Mouse (Mus musculus) ZHBTc4 (cell line): ENCODE data around the gene Fcgr4.
"Not testable (repeated sequence)": the region's sequence is repeated elsewhere in the genome, so short reads cannot be mapped to it uniquely, and the experiment has no call there.

ENCODE experiments used
- DNase-seq: peaks from one replicate; pipeline ENCODE4 v3.0.0-alpha.2; 2011; ENCODE audit warnings: low read depth, low spot score

Gene Fcgr4

DNA sequence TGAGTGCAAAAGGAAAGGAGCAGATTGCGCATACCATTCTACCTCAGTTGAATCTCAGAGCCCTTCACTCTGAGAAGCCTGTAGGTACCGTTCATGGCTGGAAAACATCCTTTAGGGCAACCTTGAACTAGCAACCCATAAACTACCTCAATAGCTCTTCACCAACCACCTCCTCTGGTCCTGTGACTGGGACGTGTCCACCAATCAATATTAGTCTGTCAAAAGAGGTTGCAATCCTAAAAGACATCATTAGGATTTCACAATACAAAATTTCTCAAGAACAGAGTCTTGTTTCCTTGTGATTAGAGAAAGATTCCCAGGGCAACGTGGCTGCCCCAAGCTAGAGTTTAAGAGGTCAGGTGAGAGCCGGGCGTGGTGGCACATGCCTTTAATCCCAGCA lies 34.6 kb downstream of the Fcgr4 start:
- DNase-seq = no peak

DNA sequence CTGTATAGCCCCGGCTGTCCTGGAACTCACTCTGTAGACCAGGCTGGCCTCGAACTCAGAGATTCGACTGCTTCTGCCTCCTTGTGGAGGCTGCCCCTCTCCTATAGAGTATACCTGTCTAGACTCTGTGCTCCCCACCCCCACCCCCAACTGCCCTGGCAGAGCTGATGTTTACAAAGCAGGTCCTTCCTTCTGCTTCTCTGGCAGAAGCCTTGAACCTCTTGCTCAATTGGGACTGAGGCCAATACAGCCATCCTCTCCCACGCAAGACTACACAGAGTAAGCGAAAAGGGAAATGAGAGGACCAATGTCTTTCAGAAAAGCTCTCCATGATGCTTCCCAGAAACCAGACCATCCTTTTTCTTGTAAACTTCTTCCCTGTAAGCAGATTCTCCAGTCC lies 38.5 kb downstream of the Fcgr4 start:
- DNase-seq = peak; percentile 23

DNA sequence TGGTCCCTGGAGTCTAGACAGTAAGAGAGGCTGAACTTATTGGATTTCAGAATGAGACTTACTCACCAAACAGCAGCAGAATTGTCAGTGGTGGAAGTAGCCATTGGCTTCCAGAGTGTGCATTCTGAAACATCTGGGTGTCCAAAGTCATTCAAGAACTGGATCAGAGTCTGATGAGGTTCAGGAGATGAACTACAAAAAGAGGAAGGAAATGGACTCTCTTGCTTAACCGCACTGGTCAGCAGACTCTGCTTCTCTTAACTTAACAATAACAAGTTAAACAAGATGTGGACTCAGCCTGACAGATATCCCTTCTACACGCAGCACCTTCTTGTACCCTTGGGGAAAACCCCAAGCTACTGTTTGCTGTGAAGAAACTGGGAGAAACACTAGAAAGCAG lies 40.5 kb downstream of the Fcgr4 start:
- no peak for DNase-seq

DNA sequence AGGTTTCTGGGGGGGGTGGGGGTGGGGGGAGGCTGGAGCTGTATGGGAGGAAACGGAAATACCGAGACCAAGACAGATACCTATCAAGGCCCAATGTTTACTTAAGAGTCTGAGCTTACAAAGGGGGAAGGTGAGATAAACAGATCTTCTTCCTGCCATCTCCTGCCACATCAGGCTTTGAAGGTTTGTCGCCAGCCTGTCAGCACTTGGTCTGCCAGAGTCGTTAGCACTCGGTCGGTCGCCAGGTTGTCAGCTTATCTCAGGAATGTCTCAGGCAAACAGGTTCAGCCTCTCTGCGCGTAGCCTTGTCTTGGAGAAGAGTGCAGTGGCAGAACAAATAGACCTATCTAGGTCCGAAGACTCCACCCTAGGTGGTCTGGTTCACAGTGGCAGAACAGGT lies 41.7 kb downstream of the Fcgr4 start:
- no peak for DNase-seq

DNA sequence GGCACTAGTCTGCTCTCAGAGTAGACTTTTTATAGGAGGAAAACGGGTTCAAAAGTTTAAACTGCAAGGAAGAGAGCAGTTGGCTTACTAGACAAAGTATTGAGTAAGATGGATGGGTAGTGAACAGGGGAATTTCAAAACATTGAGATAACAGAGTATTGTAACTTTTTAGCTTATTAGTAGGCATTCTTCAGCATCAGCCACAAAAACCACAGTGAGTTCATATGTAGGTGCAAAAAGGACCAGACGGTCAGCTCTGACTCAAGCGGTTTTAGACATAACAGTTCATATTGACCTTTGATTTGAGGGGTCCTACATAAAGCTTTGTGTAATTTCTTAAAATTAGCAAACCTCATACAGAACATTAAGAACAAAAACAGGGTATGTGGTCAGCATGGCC lies 42.8 kb downstream of the Fcgr4 start:
- DNase-seq = no peak

DNA sequence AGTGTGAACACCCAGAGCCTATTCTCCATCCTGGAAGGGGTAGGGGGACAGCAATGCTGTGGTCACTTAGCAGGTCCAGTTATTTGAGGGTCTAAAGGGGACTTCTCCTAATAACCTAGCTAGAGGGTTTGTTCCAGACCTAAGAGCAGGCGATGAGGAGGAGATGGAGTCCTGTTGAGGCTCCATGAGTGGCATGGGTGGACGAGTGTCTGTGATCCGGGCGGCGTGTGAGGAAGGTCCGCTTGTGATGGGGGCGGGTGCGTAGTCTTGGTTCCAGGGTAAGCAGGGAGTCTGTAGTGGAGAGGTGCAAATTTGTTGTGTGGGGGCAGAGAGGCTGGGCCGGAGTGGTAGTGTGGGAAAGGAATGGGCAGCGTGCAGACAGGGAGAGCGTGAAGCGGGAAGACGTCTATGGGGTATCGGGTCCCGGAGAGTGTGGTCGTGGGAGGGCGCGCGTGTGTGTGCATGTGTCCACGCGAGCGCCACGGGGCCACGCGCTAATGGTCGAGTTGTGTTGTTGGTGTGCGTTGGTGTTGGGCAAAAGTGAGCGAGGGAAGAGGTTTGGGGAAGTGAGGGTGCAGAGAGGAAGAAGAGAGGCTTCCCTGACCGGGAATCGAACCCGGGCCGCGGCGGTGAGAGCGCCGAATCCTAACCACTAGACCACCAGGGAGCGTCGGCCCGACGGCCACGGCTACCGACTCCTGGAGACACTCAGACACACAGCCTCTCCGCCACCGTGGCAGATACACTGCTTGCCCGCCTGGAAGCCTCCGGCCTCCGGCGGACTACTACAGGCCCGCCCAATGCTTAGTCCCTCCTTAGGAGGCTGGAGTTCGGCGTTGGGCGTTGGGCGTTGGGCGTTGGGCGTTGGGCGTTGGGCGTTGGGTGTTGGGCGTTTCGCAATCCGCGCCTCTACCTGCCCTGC lies 45.1 kb downstream of the Fcgr4 start:
- DNase-seq = not testable (repeated sequence)

DNA sequence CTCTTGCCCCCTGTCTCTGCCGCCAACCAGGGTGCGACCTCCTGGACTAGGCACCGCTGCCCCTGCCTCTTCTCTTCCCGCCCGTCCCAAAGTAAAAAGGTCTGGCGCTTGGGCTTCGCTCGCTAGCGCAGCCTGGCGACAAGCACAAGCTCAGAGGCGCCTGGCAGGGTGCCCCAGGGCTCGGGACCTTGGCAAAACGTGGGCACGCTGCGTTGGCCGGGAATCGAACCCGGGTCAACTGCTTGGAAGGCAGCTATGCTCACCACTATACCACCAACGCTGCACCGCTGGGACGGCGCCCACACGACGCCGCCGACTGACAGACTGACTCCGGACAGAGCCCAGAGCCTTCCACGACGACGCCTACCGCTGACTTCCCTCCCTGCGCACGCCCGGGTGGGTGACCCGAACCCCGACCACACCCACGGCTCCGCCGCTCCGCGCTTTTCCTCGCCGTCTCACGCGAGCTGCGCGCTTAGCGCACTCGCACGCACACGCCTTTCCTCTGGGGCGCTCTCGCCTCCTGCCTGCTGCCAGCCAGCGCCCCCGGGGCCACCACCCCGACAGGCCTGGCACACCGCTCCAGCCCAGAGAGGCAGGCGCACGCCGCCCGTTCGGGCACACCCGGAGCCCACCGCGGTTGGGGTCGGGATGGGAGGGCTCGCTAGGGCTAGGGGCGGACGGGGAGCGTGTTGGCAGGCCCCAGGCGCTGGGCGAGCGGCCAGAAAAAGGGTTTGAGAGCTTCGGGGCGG lies 45.9 kb downstream of the Fcgr4 start, which contains the start of gene Fcgr3:
Gene Fcgr3, minus strand, starts transcription at position 445 of the 752 bp plus-strand sequence.
- DNase-seq = peak; percentile 95

DNA sequence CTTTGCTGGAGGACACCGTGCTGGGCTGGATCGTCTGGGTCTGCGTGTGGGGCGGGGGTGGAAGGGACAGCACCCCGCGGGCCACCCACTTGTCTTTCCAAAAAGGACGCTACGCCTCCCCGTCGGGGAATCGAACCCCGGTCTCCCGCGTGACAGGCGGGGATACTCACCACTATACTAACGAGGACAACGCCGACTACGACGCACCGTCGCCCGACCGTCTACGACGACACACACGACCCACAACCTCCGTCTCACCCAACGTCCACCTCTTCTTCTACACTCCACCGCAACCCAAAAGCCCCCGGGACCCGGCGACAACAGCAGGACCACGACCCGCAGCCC lies 46.5 kb downstream of the Fcgr4 start:
- not testable (repeated sequence) for DNase-seq

DNA sequence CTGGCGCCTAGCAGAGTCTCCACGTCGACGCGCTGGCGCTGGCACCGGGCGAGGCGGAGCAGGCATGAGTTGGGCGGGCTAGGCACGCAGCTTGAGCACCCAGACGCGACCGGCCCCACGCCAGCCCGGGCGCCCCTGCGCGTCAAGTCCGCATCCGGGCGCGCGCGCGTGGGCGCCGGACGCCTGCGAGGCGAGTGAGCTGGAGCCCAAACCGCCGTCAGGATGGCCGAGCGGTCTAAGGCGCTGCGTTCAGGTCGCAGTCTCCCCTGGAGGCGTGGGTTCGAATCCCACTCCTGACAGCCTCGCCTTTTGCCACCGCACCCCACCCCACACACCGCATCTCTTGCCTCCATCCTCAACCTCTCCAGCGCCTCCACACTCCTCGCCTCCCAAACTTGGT lies 47.0 kb downstream of the Fcgr4 start:
- DNase-seq = not testable (repeated sequence)

DNA sequence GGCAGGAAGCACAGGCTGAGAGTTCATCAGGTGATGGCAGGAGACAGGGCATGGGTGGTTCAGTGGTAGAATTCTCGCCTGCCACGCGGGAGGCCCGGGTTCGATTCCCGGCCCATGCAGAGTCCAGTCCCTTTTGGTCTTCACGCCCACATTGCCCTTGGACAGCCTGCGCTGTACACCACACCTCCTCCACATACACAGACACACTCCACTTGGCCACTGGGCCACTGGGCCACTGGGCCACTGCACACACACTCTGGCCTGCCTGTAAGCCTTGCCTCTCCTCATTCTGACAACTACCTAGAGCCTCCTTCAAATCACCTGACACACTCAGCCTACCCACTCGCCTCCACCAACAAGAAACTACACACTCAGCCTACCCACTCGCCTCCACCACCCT lies 47.9 kb downstream of the Fcgr4 start:
- DNase-seq = not testable (repeated sequence)

DNA sequence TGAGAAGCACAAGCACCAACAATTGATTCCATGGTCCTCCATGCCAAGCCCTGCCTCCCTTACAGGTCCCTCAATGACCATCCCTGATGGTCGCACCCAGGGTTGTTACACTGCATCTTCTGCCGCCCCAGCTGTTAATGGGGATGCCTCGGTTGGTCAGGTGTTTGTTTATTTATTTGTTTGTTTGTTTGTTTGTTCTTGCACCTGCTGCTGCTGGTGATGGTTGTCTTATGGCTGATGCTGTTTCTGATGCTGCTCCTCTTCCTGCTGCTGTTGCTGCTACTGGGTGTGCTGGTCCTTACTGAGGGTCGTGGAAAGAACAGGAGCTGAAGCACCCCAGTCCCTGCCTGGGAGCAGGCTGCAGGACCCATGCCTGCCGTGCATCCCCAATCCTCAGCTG lies 49.2 kb downstream of the Fcgr4 start:
- DNase-seq = not testable (repeated sequence)

DNA sequence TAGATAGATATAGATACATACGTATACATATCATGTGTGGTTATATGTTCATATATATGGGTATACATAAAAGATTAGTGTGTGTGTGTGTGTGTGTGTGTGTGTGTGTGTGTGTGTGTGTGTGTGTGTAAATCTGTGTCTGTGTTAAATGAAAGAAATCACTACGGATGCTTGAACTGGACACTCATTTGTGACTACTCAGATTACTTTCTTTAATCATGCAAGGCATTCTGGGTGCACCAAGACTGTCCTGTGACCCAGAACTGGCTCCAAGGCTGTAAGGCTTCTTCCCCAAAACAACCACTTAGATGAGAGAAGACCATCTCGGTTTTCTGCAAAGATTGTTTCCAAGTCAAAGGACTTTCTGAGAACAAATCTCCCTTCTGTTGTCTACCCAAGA lies 50.8 kb downstream of the Fcgr4 start:
- DNase-seq = not testable (repeated sequence)

DNA sequence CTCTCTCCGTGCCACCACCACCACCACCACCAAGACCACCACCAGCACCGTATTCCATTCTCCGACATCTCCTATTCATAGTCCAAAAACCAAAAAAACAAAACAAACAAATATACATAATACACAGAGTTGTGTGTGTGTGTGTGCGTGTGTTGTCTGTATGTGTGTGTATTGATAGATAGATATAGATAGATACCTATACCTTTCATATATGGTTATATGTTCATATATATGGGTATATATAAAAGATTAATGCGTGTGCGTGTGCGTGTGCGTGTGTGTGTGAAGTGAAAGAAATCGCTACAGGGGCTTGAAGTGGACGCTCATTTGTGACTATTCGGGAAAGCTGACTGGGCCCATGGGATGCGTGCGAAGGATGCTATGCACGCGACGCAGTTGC lies 52.2 kb downstream of the Fcgr4 start:
- DNase-seq = not testable (repeated sequence)

DNA sequence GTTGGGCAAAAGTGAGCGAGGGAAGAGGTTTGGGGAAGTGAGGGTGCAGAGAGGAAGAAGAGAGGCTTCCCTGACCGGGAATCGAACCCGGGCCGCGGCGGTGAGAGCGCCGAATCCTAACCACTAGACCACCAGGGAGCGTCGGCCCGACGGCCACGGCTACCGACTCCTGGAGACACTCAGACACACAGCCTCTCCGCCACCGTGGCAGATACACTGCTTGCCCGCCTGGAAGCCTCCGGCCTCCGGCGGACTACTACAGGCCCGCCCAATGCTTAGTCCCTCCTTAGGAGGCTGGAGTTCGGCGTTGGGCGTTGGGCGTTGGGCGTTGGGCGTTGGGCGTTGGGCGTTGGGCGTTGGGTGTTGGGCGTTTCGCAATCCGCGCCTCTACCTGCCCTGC lies 53.0 kb downstream of the Fcgr4 start:
- DNase-seq = not testable (repeated sequence)

DNA sequence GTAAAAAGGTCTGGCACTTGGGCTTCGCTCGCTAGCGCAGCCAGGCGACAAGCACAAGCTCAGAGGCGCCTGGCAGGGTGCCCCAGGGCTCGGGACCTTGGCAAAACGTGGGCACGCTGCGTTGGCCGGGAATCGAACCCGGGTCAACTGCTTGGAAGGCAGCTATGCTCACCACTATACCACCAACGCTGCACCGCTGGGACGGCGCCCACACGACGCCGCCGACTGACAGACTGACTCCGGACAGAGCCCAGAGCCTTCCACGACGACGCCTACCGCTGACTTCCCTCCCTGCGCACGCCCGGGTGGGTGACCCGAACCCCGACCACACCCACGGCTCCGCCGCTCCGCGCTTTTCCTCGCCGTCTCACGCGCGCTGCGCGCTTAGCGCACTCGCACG lies 53.5 kb downstream of the Fcgr4 start:
- not testable (repeated sequence) for DNase-seq

DNA sequence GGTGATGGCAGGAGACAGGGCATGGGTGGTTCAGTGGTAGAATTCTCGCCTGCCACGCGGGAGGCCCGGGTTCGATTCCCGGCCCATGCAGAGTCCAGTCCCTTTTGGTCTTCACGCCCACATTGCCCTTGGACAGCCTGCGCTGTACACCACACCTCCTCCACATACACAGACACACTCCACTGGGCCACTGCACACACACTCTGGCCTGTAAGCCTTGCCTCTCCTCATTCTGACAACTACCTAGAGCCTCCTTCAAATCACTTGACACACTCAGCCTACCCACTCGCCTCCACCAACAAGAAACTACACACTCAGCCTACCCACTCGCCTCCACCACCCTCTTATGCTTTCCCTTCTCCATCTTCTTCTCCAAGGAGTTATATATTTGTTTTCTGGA lies 55.6 kb downstream of the Fcgr4 start:
- DNase-seq = peak; percentile 78

DNA sequence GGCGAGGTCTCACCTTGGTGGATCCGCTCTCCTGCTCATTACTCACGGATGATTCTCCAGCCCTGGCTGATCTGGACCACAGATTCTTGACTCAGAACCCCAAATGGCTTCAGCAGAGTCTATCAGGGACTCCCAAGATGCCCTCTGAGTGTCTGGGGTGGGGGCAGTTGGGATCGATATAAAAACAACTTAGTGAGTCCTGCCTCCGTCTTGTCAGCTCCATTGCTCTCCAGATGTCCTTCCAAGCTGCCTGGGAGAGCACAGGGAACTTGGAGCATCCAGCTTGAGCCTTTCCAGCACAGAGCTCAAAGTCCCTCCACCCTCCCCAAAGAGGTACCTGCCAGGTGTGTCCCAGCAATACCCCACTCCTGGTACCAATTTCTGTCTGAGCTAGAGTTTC lies 57.5 kb downstream of the Fcgr4 start:
- not testable (repeated sequence) for DNase-seq

DNA sequence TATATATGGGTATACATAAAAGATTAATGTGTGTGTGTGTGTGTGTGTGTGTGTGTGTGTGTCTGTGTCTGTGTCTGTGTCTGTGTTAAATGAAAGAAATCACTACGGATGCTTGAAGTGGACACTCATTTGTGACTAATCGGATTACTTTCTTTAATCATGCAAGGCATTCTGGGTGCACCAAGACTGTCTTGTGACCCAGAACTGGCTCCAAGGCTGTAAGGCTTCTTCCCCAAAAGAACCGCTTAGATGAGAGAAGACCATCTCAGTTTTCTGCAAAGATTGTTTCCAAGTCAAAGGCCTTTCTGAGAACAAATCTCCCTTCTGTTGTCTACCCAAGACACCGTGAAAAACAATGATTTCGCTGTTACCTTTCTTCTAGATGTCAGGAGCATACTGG lies 58.5 kb downstream of the Fcgr4 start:
- not testable (repeated sequence) for DNase-seq

DNA sequence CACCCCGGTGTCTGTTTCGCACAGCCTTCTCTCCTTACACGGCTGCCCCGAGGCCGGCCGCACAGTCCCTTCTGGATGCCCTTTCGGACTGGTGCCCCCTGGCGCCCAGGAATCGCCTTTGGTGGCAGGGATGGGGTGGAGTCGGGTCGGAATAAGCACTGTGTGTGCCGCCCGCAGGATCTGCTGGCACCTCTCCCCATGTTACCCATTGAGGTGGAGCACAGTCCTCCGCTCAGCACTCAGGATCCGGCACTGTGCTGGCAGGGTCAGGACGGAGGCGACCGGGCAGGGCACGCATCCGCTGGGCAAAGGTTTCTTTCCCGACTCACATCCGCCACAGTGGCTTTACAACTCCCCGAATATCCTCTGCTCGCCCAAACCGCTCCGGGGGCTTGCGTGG lies 59.2 kb downstream of the Fcgr4 start:
- not testable (repeated sequence) for DNase-seq

DNA sequence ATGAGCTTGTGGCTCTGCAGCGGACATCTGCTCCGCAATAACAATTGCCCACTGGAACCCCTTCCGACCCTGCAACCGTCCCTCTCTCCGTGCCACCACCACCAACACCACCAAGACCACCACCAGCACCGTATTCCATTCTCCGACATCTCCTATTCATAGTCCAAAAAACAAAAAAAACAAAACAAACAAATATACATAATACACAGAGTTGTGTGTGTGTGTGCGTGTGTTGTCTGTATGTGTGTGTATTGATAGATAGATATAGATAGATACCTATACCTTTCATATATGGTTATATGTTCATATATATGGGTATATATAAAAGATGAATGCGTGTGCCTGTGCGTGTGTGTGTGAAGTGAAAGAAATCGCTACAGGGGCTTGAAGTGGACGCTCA lies 59.7 kb downstream of the Fcgr4 start:
- DNase-seq = not testable (repeated sequence)

DNA sequence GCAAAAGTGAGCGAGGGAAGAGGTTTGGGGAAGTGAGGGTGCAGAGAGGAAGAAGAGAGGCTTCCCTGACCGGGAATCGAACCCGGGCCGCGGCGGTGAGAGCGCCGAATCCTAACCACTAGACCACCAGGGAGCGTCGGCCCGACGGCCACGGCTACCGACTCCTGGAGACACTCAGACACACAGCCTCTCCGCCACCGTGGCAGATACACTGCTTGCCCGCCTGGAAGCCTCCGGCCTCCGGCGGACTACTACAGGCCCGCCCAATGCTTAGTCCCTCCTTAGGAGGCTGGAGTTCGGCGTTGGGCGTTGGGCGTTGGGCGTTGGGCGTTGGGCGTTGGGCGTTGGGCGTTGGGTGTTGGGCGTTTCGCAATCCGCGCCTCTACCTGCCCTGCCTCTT lies 60.6 kb downstream of the Fcgr4 start:
- DNase-seq = not testable (repeated sequence)
